Mouse (Mus musculus) frontal cortex, postnatal 36 days (tissue): ENCODE data around the gene Akt1s1.

ENCODE experiments used
- DNase-seq, 2 experiments: peaks; one replicate each; pipeline ENCODE4 v3.0.0; 2022; ENCODE audit warnings: low spot score in 2 of 2

Gene Akt1s1

GRCm38 (mm10) chr7:44901230-44901722 lies 52.5 kb downstream of the Akt1s1 start:
- no peak for DNase-seq
